Mouse (Mus musculus): ENCODE data around the gene Fxyd1.

Fxyd1 gene

GRCm38 (mm10) chr7:31057071-31057470 is at the start of gene Fxyd1:
Gene Fxyd1, minus strand, starts transcription at chr7:31057199.
- no peak for DNase-seq (ENCODE audit: low spot score in 2 of 2)

GRCm38 (mm10) chr7:31106166-31106565 is 49.2 kb upstream of the Fxyd1 start:
- no peak for DNase-seq (ENCODE audit: low spot score in 2 of 2)

GRCm38 (mm10) chr7:31105061-31105768 is 48.2 kb upstream of the Fxyd1 start:
- no peak for DNase-seq (ENCODE audit: low spot score in 2 of 2)

GRCm38 (mm10) chr7:31100786-31101185 is 43.8 kb upstream of the Fxyd1 start:
- DNase-seq (ENCODE audit: low spot score in 2 of 2): no peak

GRCm38 (mm10) chr7:31099612-31099982 is 42.6 kb upstream of the Fxyd1 start:
- DNase-seq (ENCODE audit: low spot score in 2 of 2): no peak

- no peak for DNase-seq (ENCODE audit: low spot score in 2 of 2)
Observed at GRCm38 (mm10) chr7:31098697-31099611, 42.0 kb upstream of the Fxyd1 start.

- DNase-seq (ENCODE audit: low spot score in 2 of 2): peak; percentile 92 to 95
Observed at GRCm38 (mm10) chr7:31097583-31098248, 40.7 kb upstream of the Fxyd1 start.

- DNase-seq (ENCODE audit: low spot score in 2 of 2): no peak
Observed at GRCm38 (mm10) chr7:31096892-31097564, 40.0 kb upstream of the Fxyd1 start.

- no peak for DNase-seq (ENCODE audit: low spot score in 2 of 2)
Observed at GRCm38 (mm10) chr7:31094774-31095501, 37.9 kb upstream of the Fxyd1 start.

- DNase-seq (ENCODE audit: low spot score in 2 of 2): no peak
Observed at GRCm38 (mm10) chr7:31089721-31090120, 32.7 kb upstream of the Fxyd1 start.

GRCm38 (mm10) chr7:31088206-31088605 is 31.2 kb upstream of the Fxyd1 start:
- no peak for DNase-seq (ENCODE audit: low spot score in 2 of 2)

GRCm38 (mm10) chr7:31087262-31087661 is 30.3 kb upstream of the Fxyd1 start:
- no peak for DNase-seq (ENCODE audit: low spot score in 2 of 2)

- no peak for DNase-seq (ENCODE audit: low spot score in 2 of 2)
Observed at GRCm38 (mm10) chr7:31086175-31086755, 29.3 kb upstream of the Fxyd1 start.

- DNase-seq (ENCODE audit: low spot score in 2 of 2): peak; percentile 57 to 62
Observed at GRCm38 (mm10) chr7:31085171-31085570, 28.2 kb upstream of the Fxyd1 start.

GRCm38 (mm10) chr7:31084140-31084539 is 27.1 kb upstream of the Fxyd1 start:
- peak in 1 of 2 experiments; percentile 43 for DNase-seq (ENCODE audit: low spot score in 2 of 2)

- DNase-seq (ENCODE audit: low spot score in 2 of 2): peak in 1 of 2 experiments; percentile 55
Observed at GRCm38 (mm10) chr7:31082831-31083588, 26.0 kb upstream of the Fxyd1 start.

- DNase-seq (ENCODE audit: low spot score in 2 of 2): no peak
Observed at GRCm38 (mm10) chr7:31082106-31082505, 25.1 kb upstream of the Fxyd1 start.

GRCm38 (mm10) chr7:31081106-31081505 is 24.1 kb upstream of the Fxyd1 start:
- DNase-seq (ENCODE audit: low spot score in 2 of 2): no peak

GRCm38 (mm10) chr7:31080611-31081010 is 23.6 kb upstream of the Fxyd1 start:
- DNase-seq (ENCODE audit: low spot score in 2 of 2): no peak

GRCm38 (mm10) chr7:31079670-31080069 is 22.7 kb upstream of the Fxyd1 start:
- no peak for DNase-seq (ENCODE audit: low spot score in 2 of 2)
